Mouse (Mus musculus) layer of hippocampus, postnatal 36 days (tissue): ENCODE data around the gene Wnk4. TPM values are rescaled to one million over a fixed set of nuclear protein-coding genes. Genes with fewer than 3 reads are reported as not detected.
"Not testable (repeated sequence)": the region's sequence is repeated elsewhere in the genome, so short reads cannot be mapped to it uniquely, and the experiment has no call there.

Source experiments
- DNase-seq, 2 experiments: peaks; one replicate each; pipeline ENCODE4 v3.0.0; 2022
- total RNA-seq, 2 experiments: library from RNA; stranded (reverse); gene quantifications; 2 replicates each; pipeline ENCODE4 v1.2.3; 2021

Wnk4 gene
- total RNA-seq, 2 experiments from 2014 or later, result 6.4 to 8.3 TPM

DNA sequence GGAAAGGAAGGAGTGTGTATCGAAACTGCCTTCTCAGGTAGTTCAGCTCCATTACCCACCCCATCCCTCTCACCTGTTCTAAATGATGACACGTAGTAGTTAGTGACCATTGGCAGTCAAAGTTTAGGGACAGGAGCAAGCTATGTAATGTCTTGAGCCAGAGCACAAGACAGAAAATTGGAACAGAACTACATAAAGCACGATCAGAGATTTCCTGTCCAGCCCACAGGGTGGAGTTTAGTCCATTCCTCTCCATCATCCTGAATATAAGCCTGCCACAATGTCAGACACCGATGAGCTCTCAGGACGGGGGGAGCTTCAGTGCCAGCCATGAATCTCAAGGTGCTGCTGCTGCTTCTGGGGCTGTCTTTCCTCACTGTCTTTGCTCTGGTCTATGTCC is 64.4 kb downstream of the Wnk4 start, which contains the start of gene Aoc2:
Aoc2 (plus strand) TSS at position 301 of the 400 bp plus-strand sequence.
- no peak for DNase-seq

GRCm38 (mm10) chr11:101325201-101325600 is 64.8 kb downstream of the Wnk4 start:
- not testable (repeated sequence) for DNase-seq

DNA sequence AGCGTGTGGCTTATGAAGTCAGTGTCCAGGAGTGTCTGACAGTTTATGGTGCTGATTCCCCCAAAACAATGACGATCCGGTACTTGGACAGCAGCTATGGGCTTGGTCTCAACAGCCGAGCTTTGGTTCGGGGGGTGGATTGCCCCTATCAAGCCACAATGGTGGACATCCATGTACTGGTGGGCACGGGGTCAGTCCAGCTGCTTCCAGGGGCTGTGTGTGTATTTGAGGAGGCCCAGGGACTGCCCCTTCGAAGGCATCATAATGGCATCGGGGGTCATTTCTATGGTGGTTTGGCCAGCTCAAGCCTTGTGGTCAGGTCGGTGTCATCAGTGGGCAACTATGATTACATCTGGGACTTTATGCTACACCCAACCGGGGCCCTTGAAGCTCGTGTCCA is 65.8 kb downstream of the Wnk4 start:
- no peak for DNase-seq

Other genes starting within 250 kb of the Wnk4 start
- gene Naglu, start 190.6 kb upstream of the Wnk4 start, total RNA-seq, result 1 to 10 TPM; 7.2 to 9.1 TPM
- gene Hsd17b1, start 182.2 kb upstream of the Wnk4 start, total RNA-seq, result 1 to 10 TPM in 1 of 2 experiments, under 1 TPM in 1; 0.67 to 1.7 TPM
- 10 to 100 TPM; 27.0 to 28.0 TPM for gene Coasy, start 178.0 kb upstream of the Wnk4 start, total RNA-seq
- gene Mlx, start 173.3 kb upstream of the Wnk4 start, total RNA-seq, result 10 to 100 TPM; 42.1 to 53.7 TPM
- gene Psmc3ip, start 165.1 kb upstream of the Wnk4 start, total RNA-seq, result 1 to 10 TPM; 3.6 to 3.9 TPM
- 10 to 100 TPM; 58.7 to 61.1 TPM for gene Retreg3, start 140.7 kb upstream of the Wnk4 start, total RNA-seq
- gene Tubg1, start 140.6 kb upstream of the Wnk4 start, total RNA-seq, result 10 to 100 TPM; 39.7 to 41.8 TPM
- gene Tubg2, start 104.7 kb upstream of the Wnk4 start, total RNA-seq, result 10 to 100 TPM; 39.9 to 40.7 TPM
- 100 to 1,000 TPM; 168 to 169 TPM for gene Cntnap1, start 90.0 kb upstream of the Wnk4 start, total RNA-seq
- 10 to 100 TPM; 12.5 to 14.8 TPM for gene Plekhh3, start 89.2 kb upstream of the Wnk4 start, total RNA-seq
- gene Ccr10, start 85.1 kb upstream of the Wnk4 start, total RNA-seq, result not detected
- 10 to 100 TPM; 65.9 to 77.2 TPM for gene Ezh1, start 34.1 kb upstream of the Wnk4 start, total RNA-seq
- gene Ramp2, start 14.5 kb upstream of the Wnk4 start, total RNA-seq, result 10 to 100 TPM; 63.7 to 68.0 TPM
- 10 to 100 TPM; 63.0 to 66.0 TPM for gene Vps25, start 6.9 kb upstream of the Wnk4 start, total RNA-seq
- gene Cntd1, start 18.4 kb downstream of the Wnk4 start, total RNA-seq, result under 1 TPM; 0.58 to 0.67 TPM
- 100 to 1,000 TPM in 1 of 2 experiments, 10 to 100 TPM in 1; 96.7 to 113 TPM for gene Coa3, start 18.5 kb downstream of the Wnk4 start, total RNA-seq
- 100 to 1,000 TPM; 217 to 238 TPM for gene Becn1, start 41.7 kb downstream of the Wnk4 start, total RNA-seq
- gene Psme3, start 55.6 kb downstream of the Wnk4 start, total RNA-seq, result 100 to 1,000 TPM; 121 to 122 TPM
- 1 to 10 TPM; 8.4 to 9.7 TPM for gene Aoc2, start 64.5 kb downstream of the Wnk4 start, total RNA-seq
- 1 to 10 TPM in 1 of 2 experiments, under 1 TPM in 1; 0.62 to 1.4 TPM for gene Aoc3, start 70.0 kb downstream of the Wnk4 start, total RNA-seq
- not detected for gene G6pc, start 107.0 kb downstream of the Wnk4 start, total RNA-seq
- gene Aarsd1, start 157.0 kb downstream of the Wnk4 start, total RNA-seq, result 10 to 100 TPM; 41.4 to 43.7 TPM
- 1 to 10 TPM; 7.1 to 8.8 TPM for gene Gm27029, start 164.2 kb downstream of the Wnk4 start, total RNA-seq
- gene Rundc1, start 164.5 kb downstream of the Wnk4 start, total RNA-seq, result 10 to 100 TPM; 34.8 to 36.3 TPM
- gene Ptges3l, start 164.8 kb downstream of the Wnk4 start, total RNA-seq, result 1 to 10 TPM; 1.7 to 2.0 TPM
- gene Rpl27, start 181.7 kb downstream of the Wnk4 start, total RNA-seq, result 10 to 100 TPM; 28.5 to 39.7 TPM
- gene Ifi35, start 187.8 kb downstream of the Wnk4 start, total RNA-seq, result 1 to 10 TPM; 2.5 to 3.1 TPM
- 100 to 1,000 TPM; 123 TPM for gene Rnd2, start 204.4 kb downstream of the Wnk4 start, total RNA-seq
- gene Vat1, start 205.7 kb downstream of the Wnk4 start, total RNA-seq, result 10 to 100 TPM; 28.0 to 28.2 TPM